Comparison of ENCODE assay signal across 8 mouse cellular contexts in genomic region chr10:60279941-60280301, GRCm38 (mm10). TPM values are rescaled to one million over a fixed set of nuclear protein-coding genes. Genes with fewer than 3 reads are reported as not detected.
DNase-seq lines count a peak whose midpoint lies in the region; ATAC-seq and TF ChIP-seq lines count a peak whose summit lies in the region.

No protein-coding gene starts in this region.

- intact Hi-C loops in gastrocnemius, postnatal 14 days (cut with DNase I; ENCODE audit: low total_unique reads) = no loop called here

- H3K27ac ChIP-seq in liver, embryonic 16.5 days (ENCODE audit: low read length) = no peak overlapping the region

- H3K27me3 ChIP-seq in liver, embryonic 16.5 days (ENCODE audit: control insufficient read depth, insufficient read depth, low read depth, low read length) = no peaks in the 10 kb centered on the region

- WGBS in lung, adult 2 months = 72% methylated on average over 9 of the region's 9 CpGs
- 78% methylated on average over 9 of the region's 9 CpGs for WGBS in liver, embryonic 16.5 days (ENCODE audit: insufficient replicate concordance)

- no peak for TF ChIP-seq POLR2A in lung, adult 2 months (IDR thresholded peaks at IDR 0.05; ENCODE audit: borderline replicate concordance, extremely low read depth, low read depth, low read length)
- no peak for TF ChIP-seq POLR2A in brain, embryonic 14.5 days (IDR thresholded peaks at IDR 0.05; ENCODE audit: borderline replicate concordance, extremely low read depth, insufficient read depth, insufficient read length, poor library complexity, severe bottlenecking)

- H3K36me3 ChIP-seq in liver, embryonic 16.5 days (ENCODE audit: control insufficient read depth, insufficient read depth) = no peaks in the 10 kb centered on the region

- H3K9me3 ChIP-seq in liver, embryonic 16.5 days (replicated peaks; ENCODE audit: control insufficient read depth, low read length) = no peaks in the 10 kb centered on the region

- no peak for TF ChIP-seq CTCF in lung, adult 2 months (IDR thresholded peaks at IDR 0.05; ENCODE audit: insufficient read depth, low read length)
- TF ChIP-seq CTCF in brain, embryonic 14.5 days (IDR thresholded peaks at IDR 0.05; ENCODE audit: borderline replicate concordance, extremely low read depth, insufficient read depth, insufficient read length) = no peak

- H3K4me1 ChIP-seq in lung, adult 2 months (ENCODE audit: control insufficient read depth, insufficient read depth, low read length) = peaks cover 18% of the 10 kb centered on the region
- peaks cover 48% of the 10 kb centered on the region for H3K4me1 ChIP-seq in liver, embryonic 16.5 days (ENCODE audit: control insufficient read depth, low read depth, low read length)

- peak overlapping the region; percentile 14 for H3K4me3 ChIP-seq in lung, adult 2 months (replicated peaks; ENCODE audit: extremely low read depth, low read depth, low read length)
- peak overlapping the region; percentile 18; the same call in 1 of the 2 replicates for H3K4me3 ChIP-seq in liver, embryonic 16.5 days (ENCODE audit: low read depth, low read length)

- no peak overlapping the region for H3K9ac ChIP-seq in liver, embryonic 16.5 days (ENCODE audit: low read depth, low read length)

- ATAC-seq in liver, embryonic 16.5 days (ENCODE audit: low read depth) = no peak

- peak overlapping the region; percentile 4; the same call in 1 of the 2 replicates for H3K4me2 ChIP-seq in liver, embryonic 16.5 days (ENCODE audit: low read depth, low read length)

- no peak for DNase-seq in lung, adult 2 months
- no peak for DNase-seq in lung, postnatal 25 days (ENCODE audit: low spot score)
- peak; percentile 37 for DNase-seq in brain, embryonic 14.5 days (ENCODE audit: low read depth)
- peak; percentile 63 for DNase-seq in gastrocnemius, postnatal 14 days
- peak; percentile 59 to 77 for DNase-seq in kidney, adult 8-10 months
- DNase-seq in skeletal muscle tissue, adult 2 months (ENCODE audit: low read depth, low spot score) = peak; percentile 69
- no peak for DNase-seq in ovary, postnatal 14 days (ENCODE audit: low spot score)

RNA-seq across cellular contexts. Expression of gene Psap, which starts 2.5 kb away (rescaled TPM):
- 993 and 1,289 TPM in 2 replicates for polyA plus RNA-seq in lung, adult 2 months (2012; rRNA removed)
- polyA plus RNA-seq in brain, embryonic 14.5 days (2012; rRNA removed) = 626 and 654 TPM in 2 replicates
- 100 to 1,000 TPM; 419 to 467 TPM for total RNA-seq in gastrocnemius, postnatal 14 days (2021)
- 82.2 and 83.5 TPM in 2 replicates for polyA plus RNA-seq in liver, embryonic 16.5 days (2015; fragmentation: Nextera tagmentation; extraction: Ambion mirVana)

Comparison
In these comparisons a context has a peak if more than half of its experiments do, and no peak if none do; other contexts are left out.
1. DNase-seq: peak in brain, embryonic 14.5 days (single experiment), gastrocnemius, postnatal 14 days (single experiment), kidney, adult 8-10 months (2 of 2) and skeletal muscle tissue, adult 2 months (single experiment); none in lung, adult 2 months (single experiment), lung, postnatal 25 days (single experiment) and ovary, postnatal 14 days (single experiment).